Mouse (Mus musculus): ENCODE results near the gene Gm20388.

DNA sequence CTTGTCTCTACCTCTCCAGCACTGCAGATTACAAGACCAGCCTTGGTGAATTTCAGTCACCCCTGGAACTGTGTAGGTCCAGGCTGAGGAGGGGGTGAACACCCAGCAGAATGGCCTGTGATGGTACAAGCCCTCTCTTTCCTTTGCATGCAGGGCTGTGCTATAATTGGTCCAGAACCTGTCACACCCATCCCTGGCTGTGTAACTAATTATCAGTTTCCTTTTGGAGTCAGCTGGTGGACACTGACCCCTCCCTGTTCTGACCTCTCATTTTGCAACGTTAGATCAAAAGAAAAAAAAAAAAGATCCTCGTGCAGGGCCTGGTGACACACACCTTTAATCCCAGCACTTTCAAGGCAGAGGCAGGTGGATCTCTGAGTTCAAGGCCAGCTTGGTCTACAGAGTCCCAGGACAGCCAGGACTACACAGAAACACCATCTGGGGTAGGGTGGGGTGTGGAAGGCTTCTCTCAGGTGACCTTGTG, 2032.5 kb downstream of the Gm20388 start:
- no peak for TF ChIP-seq POLR2A (IDR thresholded peaks at IDR 0.05; ENCODE audit: low read depth, low read length)
- no peak for TF ChIP-seq CTCF (conservative IDR thresholded peaks at IDR 0.05; ENCODE audit: insufficient read depth, insufficient read length, low read depth, low read length)

All from kidney, adult 2 months (tissue).